Mouse (Mus musculus) thymus, postnatal 36 days (tissue): ENCODE data around the gene Snta1.

Experiments used
- DNase-seq, 2 experiments: peaks; one replicate each; pipeline ENCODE4 v3.0.0; 2022; ENCODE audit warnings: mixed read lengths in 2 of 2

Snta1 gene

DNA sequence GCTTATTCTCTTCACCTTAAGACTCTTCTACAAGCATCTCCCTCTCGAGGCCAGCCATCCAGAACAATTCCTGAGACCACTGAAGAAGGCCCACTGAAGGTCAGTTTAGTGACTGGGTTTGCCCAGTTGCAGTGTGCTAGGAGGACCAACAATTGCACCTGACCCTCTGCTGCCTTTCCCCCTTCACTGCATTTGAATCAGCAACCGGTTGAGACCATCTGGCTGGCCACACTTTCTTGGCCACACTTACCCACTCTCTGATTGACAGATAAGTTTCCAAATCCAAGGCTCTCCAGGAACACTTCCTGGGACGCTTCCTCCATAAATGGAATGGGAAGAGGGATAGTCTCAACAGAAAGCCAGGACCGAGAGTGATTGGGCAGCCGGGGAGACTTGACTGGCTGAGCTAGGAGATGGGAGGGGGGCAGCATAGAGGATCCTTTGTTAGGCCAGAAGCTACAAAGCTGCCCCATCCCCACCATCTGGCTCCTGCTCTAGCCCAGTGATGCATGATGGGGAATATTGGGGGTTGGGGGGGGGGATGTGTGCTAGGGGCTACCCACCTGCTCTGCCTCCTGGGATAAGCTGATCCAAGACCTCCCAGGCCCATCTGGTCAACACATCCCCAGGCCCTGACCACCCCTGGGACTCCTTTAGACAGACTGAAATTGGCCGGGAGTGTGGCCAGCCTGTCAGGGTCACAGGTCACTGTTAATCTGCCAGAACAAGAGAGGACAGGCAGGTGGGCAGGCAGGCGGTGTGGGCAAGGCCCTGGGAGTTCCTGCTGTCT, 13.2 kb upstream of the Snta1 start:
- no peak for DNase-seq

DNA sequence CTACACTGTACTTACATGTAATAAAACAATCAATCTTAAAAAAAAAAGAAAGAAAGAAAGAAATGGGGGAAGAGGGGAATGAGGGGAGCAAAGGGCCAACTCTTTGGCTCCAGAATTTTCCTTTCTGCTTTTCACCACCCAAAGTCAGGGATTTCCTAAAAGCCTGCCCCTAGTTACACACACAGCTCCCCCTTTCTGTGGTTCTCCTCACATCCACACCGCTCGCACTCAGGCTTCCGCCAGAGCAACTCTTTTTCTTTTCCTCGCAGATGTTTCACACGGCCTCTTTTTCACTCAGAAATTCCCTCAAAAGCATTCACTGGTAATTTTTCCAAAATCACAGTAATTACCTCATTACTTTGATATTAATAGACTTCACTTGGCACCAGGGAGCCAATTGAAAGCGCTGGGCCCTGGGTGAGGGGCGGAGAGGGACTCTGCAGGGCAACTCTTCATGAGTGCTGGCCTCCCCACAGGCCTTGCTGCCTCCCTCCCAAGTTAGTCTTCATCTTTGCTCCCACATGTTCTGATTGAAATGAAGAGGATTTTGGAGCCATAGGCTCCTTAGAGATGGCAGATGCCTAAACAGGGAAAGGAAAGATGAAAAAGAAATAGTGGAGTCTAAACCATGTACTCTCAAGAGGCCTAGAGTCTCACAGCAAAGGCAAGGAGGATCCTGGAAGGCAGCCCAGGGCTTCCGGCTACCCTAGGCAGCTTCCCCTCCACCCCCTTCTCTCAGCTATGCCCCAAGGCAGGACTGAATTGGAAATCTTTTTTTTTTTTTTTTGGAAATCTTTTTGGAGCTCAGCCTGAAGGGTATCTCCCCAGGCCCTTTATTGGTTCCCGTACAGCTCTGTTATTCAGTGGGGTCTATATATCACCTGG, 12.0 kb upstream of the Snta1 start:
- DNase-seq: no peak

DNA sequence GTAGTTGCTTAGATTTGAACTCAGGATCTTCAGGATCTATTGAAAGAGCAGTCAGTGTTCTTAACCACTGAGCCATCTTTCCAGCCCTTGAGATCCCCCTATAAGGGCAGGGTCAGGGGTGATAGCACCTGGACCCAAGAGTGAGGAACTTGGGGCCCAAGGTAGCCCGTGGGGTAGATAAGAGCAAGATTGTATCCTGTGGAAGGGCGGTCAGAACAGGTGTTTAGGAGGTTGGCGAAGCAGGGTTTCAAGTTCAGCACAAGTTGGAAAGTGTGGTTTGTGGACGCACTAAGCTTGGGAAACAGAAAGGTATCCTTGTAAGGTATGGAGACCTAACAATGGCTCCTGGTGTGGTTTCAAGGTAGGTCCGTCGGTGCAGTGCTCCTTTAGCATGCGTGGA, 10.1 kb upstream of the Snta1 start:
- DNase-seq: no peak

- DNase-seq: peak; percentile 43 to 66
Measured at GRCm38 (mm10) chr2:154417107-154417506, 9.2 kb upstream of the Snta1 start.

DNA sequence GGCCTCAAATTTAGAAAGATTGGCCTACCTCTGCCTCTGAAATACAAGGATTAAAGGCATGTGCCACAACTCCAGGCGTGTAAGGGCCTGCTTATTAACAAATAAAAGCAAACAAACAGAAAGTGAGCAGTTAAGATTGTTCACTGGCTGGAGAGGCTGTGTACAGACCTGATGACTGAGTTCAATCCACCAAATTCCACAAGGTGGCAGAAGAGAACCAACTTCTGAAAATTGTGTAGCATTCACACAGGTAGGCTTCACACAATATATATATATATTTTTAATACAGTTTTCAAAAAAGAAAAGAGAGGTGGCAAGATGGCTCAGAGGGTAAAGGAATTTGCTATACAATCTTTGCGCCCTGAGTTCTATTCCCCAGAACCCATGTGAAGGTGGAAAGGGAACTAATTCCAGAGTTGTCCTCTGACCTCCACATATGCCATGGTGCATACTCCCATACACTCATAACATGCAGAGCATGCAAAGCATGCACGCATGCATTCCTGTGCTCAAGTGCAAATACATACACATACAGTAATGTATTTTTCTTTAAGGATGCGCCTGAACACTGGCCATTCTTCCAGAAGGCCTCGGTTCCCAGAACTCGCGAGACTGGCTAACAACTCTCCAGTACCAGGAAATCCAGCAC, 4.2 kb upstream of the Snta1 start:
- DNase-seq: no peak

- DNase-seq: no peak
Measured at GRCm38 (mm10) chr2:154410355-154410754, 2.5 kb upstream of the Snta1 start.

DNA sequence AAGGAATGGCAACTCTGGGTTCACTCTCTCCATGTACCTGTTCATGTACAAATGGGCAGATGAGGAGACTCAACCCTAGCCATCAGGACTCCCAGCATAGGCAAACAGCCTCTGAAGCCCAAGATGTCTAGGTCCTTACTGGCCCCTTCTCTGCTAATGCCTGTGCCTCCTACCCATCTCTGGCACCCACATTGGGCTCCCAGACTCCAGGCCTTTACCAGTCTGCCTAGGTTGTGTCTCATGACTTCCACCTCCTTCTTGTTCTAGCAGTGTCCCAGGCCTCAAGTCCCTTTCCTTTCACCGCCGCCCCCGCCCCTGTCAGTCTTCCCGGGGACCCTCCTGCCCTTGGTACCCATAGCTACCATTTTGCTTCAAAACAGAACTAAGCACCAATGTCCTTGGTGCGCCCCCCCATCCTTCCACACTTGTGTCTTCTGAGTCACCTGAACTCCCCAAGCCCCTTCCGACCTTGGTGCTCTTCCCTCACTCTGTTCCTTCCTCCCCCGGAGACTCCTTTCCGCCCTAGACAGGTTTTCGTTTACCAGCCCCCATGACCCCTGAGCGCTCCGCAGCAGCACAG, 746 bp downstream of the Snta1 start:
- DNase-seq: no peak

DNA sequence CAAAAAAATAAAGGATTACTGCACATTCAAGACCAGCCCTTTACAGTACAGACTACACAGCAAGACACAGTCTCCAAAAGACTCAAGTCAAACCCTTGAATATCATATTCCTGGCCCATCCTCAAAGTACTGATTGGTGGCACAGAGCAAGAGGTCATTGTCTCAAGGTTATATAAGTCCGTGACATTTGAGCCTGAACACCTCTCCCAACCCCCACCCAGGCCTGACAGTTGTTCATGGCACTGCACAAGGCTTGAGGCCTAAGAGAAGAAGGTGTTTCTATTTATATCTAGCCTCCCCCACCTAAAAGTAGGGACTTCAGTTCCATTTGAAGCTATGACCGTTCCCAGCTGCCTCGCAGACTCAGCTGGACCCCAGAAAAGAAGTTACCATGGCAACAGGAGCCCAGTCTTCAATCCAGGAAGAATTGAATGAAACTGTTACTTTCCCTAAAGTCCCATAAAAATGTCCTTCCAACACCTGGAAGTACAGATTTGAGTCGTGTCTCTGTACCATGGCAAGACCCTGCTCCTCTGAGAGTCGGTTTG, 2.4 kb downstream of the Snta1 start:
- DNase-seq: no peak

DNA sequence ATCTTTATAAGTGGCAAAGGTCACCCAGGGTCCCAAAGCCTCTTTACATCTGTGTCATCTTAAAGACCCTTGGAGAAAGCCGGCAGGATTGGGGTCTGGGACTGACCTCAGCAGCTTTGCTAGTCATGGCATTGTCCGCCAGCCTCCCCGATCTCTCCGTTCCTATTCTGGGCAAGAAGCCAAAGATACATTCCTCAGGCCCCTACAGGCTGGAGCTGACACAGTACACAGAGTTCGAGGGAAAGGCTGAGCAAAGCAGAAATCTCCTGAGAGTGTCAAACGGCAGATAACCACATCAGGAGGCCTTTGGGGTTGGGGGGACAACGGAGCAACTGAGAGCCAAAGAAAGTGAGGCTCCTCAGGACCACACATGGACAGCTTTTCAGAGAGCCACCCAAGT, 5.1 kb downstream of the Snta1 start:
- no peak for DNase-seq

GRCm38 (mm10) chr2:154401976-154402375, 5.9 kb downstream of the Snta1 start:
- no peak for DNase-seq

- no peak for DNase-seq
Measured at GRCm38 (mm10) chr2:154399325-154399724, 8.6 kb downstream of the Snta1 start.

- DNase-seq: no peak
Measured at GRCm38 (mm10) chr2:154398267-154398666, 9.6 kb downstream of the Snta1 start.

- DNase-seq: no peak
Measured at GRCm38 (mm10) chr2:154396529-154396928, 11.4 kb downstream of the Snta1 start.

DNA sequence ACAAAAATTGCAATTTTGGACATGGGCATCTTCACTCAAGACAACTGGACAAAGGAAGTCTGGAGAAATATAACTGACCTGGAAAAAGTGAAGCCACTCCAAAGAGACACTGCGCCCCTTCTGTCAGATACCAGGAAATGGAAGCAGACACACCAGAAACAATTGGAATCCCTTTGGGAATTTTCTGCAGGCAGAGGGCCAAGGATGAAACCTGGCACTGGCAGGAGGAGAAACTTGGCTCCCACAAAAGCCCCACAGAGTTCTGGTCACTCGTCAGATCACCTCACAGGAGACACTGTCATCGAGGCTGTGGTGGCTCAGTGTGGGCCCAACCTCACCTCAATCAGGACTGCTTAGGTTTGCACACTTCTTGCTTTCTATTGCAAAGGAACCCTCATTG, 13.3 kb downstream of the Snta1 start:
- no peak for DNase-seq

- no peak for DNase-seq
Measured at GRCm38 (mm10) chr2:154390180-154390964, 17.5 kb downstream of the Snta1 start.

DNA sequence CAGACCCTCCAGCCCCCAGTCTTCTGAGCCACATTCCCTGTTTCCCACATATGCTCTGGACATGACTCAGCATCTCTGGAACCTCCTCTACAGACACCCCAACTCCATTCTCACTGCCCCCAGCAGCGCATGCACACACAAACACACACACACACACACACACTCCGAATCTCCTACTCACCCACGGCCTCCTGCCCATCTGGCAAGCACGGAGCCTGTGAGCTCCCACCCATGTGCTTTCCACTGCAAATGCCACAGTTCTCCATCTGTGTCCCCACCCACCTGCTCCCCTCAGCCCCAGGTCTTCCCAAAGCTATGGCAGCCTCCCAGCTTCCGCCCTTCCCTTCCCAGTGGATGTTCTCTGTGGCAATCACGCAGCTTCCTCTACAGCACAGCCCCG, 28.8 kb downstream of the Snta1 start:
- no peak for DNase-seq

DNA sequence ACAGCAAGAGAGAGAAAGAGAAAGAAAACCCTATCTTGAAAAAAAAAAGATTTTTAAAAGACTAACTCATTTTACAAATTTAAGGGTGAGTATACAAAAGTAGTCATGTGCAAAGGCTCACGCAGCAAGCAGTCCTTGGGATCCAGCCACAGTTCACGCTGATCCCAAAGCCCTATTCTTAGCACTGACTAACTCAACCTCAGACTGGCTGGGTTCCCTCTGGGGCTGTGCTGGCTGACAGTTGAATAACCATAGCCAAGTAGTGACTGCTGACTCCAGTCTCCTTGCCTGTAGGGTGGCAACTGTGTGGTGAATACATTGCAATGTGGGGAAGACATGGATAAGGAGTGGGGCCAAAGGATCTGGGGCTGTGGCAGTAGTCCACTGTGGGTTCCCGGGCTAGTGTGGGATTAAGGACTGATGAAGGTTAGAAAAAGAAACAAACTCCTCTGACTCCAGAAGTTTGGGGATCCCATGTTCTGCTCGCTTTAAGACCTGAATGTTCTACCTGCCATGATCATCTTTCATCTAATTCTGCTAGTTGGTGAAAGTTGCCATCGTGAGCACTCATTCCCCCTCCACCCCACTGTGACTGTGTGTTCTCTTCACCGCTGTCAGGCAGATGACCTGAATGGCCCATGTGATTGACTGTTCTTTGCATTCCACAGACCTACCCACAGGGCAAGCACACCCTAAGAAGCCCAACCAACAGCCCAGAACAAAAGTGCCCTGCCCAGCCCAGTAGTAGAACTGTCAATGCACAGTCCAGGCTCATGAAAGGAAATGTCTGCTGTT, 32.9 kb downstream of the Snta1 start:
- no peak for DNase-seq

- DNase-seq: peak; percentile 60 to 65
Measured at GRCm38 (mm10) chr2:154373961-154374632, 33.8 kb downstream of the Snta1 start.

- DNase-seq: no peak
Measured at GRCm38 (mm10) chr2:154372842-154373500, 34.9 kb downstream of the Snta1 start, which contains the start of gene Cdk5rap1. Gene Cdk5rap1 (minus strand): TSS chr2:154373010.
